Mouse (Mus musculus): Measurements from ENCODE around the gene Gsg1l2. TPM values are rescaled to one million over a fixed set of nuclear protein-coding genes. Genes with fewer than 3 reads are reported as not detected.

Gsg1l2 gene
- total RNA-seq, 2 experiments from 2014 or later, result not detected

DNA sequence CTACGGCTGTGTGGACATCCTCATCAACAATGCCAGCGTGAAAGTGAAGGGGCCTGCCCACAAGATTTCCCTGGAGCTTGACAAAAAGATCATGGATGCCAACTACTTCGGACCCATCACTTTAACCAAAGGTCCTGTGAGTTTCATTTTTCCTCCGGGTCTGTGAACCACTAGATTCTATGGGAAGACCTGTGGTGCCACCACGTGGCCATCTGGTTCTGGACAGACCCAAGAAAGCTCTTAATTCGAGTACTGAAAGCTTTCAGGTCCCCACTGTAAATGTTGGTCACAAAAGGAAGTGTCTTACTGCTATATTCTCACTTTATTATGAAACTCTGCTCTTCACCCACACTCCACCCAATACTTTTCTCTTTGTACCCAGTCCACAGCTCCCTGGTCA is 37.1 kb downstream of the Gsg1l2 start:
- no peak for DNase-seq (ENCODE audit: low spot score in 2 of 2)

DNA sequence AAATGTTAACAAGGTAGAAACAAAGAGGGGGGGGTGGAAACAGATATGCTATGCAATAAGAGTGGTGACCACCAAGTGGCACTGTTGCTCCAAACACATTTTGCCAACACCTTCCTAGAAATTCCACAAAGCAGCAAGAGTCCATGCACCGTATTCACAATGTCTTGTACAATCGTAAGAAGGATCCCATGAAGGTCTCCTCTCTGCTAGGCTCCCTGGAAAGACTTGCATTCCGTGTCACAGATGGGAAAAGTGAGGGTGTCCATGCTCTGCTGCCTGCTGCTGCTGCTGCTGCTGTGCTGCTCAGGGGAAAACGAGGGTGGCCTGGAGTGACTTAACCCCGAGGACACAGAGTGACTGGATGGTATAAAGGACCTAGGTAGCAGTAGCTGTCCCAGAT is 45.2 kb downstream of the Gsg1l2 start:
- DNase-seq (ENCODE audit: low spot score in 2 of 2), result peak; percentile 49 to 55

DNA sequence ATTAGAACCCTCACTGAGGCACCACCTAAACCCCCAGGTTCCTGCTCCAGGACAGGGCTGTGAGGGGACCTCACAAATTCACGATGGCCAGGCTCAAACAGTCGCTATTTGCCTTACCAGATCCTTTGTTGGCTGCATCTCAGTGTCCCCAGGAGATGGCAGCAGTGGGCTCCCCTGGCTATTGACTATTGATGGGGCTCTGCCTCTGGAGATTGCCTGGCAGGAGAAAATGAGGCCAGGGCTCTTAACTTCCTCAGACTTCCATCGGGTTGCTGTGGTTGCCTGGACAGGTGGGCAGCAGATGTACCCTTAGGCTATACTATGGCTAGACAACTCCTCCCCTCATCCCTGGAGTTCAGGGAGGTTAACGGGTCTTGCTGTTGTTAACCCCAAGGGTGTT is 45.8 kb downstream of the Gsg1l2 start:
- DNase-seq (ENCODE audit: low spot score in 2 of 2), result peak; percentile 60 to 64

DNA sequence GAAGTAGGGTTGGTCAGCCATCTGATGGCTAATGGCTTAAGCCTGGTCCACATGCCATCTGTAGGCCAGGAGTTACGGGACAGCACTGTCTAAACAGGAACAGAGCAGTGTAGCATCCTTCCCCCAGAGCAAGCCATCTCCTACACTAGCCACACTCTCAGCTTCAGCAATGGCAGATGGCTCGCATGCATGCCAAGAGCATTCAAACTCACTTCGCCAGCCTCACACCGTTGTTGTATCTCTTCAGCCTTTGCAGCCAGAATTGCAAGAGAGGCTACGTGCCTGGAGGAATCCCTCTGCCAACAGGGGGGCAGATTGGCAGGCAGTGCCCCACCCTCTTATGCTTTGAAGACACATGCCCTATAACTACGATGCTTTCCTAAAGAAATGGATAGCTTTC is 47.2 kb downstream of the Gsg1l2 start:
- DNase-seq (ENCODE audit: low spot score in 2 of 2), result peak in 1 of 2 experiments; percentile 71

DNA sequence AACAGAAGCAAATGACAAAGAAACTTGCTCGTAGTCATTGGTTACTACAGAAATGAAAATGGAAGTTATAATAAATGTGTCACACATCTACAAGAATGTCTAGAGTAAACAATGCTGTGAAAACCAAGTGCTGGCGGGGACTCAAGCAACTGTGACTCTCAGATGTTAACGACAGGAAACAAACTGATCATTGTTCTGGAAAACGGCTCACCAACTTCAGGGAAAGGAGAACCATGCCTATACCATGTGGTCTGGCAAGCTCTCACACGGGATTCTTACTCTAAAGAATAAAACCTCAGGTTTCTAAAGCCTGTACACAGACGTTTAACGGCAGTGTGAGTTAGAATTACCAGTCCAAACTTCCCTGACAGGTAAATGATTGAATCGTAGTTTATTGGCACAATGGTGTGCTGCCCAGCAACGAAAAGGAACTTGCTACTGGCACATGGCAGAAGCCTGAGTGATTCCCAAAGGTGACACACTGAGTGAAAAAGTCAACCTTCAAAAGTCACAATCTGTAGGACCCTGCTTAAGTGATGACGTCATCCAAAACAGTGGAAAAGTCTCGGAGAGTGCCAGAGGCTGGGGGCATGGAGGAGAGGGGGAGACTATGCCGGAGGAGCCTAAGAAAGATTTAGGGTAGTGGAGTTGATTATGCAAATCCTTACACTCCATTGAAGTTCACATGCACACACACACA is 54.1 kb downstream of the Gsg1l2 start:
- no peak for DNase-seq (ENCODE audit: low spot score in 2 of 2)

DNA sequence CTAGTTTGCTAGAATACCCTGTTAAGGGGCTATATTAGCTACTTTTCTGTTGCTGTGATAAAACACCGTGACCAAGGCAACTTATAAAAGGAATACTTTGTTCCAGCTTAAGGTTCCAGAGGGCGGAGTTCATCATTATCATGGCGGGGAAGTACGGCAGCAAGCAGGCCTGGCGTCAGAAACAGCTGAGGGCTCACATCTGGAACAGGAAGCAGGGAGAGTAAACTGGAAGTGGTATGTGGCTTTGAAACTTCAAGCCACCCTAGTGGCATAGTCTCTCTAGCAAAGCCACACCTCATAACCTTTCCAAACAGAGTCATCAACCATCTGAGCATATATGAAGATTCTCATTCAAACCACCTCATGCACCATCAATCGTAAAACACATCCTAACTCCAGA is 55.1 kb downstream of the Gsg1l2 start:
- DNase-seq (ENCODE audit: low spot score in 2 of 2), result no peak

DNA sequence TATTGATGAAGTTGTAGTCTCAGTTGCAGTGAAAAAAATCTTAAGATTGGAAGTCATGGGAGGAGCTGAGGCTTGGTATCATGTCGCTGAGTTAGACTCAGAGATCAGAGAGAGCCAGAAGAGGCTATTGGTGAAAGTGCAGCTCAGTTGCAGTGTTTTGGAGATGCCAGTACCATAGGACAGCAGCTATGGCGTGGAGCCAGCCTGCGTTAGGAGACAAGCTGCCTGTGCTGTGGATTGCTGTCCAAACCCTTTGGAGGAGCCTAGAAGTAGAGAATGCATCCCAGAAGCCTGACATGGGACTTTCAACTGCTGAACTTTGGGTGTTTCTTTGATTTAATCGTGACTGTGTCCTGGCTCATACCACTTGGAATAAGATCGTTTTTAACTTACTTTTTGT is 57.4 kb downstream of the Gsg1l2 start:
- DNase-seq (ENCODE audit: low spot score in 2 of 2), result no peak

DNA sequence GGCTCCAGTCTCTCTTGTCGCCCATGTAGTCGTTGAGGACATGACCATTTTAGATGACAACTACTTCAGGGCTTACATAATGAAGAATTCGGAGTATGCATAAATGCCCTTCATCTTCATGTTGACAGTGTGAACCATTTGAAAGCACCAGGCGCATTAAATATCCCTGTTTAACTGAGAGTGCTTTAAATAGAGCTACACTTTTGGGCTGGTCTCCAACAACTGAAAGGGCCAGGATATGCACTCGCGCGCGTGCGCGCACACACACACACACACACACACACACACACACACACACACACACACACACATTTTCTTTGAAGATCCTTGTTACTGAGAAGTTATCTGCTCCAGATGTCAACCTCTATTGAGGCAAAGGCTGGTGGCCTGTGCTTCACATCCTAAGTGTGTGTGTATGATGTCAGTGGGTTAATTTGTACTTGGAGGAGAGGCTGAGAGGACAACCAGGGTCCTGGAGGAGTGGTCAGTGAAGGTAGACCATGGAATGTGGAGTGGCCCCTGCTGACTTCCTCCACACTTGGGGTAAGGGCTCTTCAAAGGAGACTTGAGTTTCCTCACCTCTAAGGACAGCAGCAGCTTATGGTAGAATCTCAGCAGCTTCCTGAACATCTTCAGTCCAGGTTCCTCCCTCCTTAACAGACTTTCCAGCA is 61.1 kb downstream of the Gsg1l2 start:
- DNase-seq (ENCODE audit: low spot score in 2 of 2), result no peak

Other genes starting within 250 kb of the Gsg1l2 start
- gene Rcvrn, start 79.3 kb upstream of the Gsg1l2 start, total RNA-seq (2021), result 1 to 10 TPM; 1.7 to 2.4 TPM
- gene Glp2r, start 3.5 kb upstream of the Gsg1l2 start, total RNA-seq (2021), result 1 to 10 TPM in 1 of 2 experiments, under 1 TPM in 1; 0.88 to 1.6 TPM
- gene Dhrs7c, start 23.6 kb downstream of the Gsg1l2 start, total RNA-seq (2021), result 1 to 10 TPM in 1 of 2 experiments, under 1 TPM in 1; 0.48 to 1.5 TPM
- gene Usp43, start 147.5 kb downstream of the Gsg1l2 start, total RNA-seq (2021), result 1 to 10 TPM; 3.2 to 4.8 TPM
- gene Cfap52, start 191.0 kb downstream of the Gsg1l2 start, total RNA-seq (2021), result 1 to 10 TPM; 1.6 to 4.2 TPM
- gene Stx8, start 191.6 kb downstream of the Gsg1l2 start, total RNA-seq (2021), result 10 to 100 TPM; 29.0 to 36.6 TPM

Data from layer of hippocampus, postnatal 14 days (tissue).